In genomic region chr4:139203381-139203780, GRCm38 (mm10) we compare ENCODE assay signal across 13 mouse cellular contexts. TPM values are rescaled to one million over a fixed set of nuclear protein-coding genes. Genes with fewer than 3 reads are reported as not detected.
DNase-seq lines count a peak whose midpoint lies in the region; ATAC-seq and TF ChIP-seq lines count a peak whose summit lies in the region.
"Had no signal": no experiment of that assay in that cellular context is flagged by ENCODE, and none has a peak within 500 bp of the region (broad histone marks: within the 10 kb centered on the region; RNA-seq: fewer than 3 reads in every experiment).

No protein-coding gene starts in this region.

- no peak for TF ChIP-seq CTCF in spleen, adult 2 months (IDR thresholded peaks at IDR 0.05; ENCODE audit: extremely low read depth, insufficient read depth, insufficient read length, insufficient replicate concordance)

- WGBS in heart, embryonic 15.5 days: 55% methylated on average over 2 of the region's 2 CpGs
- WGBS in heart, embryonic 10.5 days: 81% methylated on average over 2 of the region's 2 CpGs
- 11% methylated on average over 2 of the region's 2 CpGs for WGBS in spleen, adult 2 months
- 75% methylated on average over 2 of the region's 2 CpGs for WGBS in embryonic facial prominence, embryonic 10.5 days
- WGBS in liver, embryonic 12.5 days (ENCODE audit: insufficient replicate concordance): 53% methylated on average over 2 of the region's 2 CpGs

- no peak for ATAC-seq in heart, embryonic 15.5 days (replicated peaks; ENCODE audit: insufficient number of reproducible peaks, insufficient read depth, low FRiP score, low read depth)
- peak; percentile 28 for ATAC-seq in granulocyte monocyte progenitor cell, adult 5-6 weeks (replicated peaks; ENCODE audit: poor library complexity, severe bottlenecking)
- no peak for ATAC-seq in liver, embryonic 12.5 days

- no peak for TF ChIP-seq POLR2A in spleen, adult 2 months (IDR thresholded peaks at IDR 0.05; ENCODE audit: low read depth, low read length)

- H3K27ac ChIP-seq in heart, embryonic 15.5 days: 0 out of 2 replicates have a peak overlapping the region, but pooled peaks have one; percentile 1
- H3K27ac ChIP-seq in heart, embryonic 10.5 days: no peak overlapping the region
- peak overlapping the region; percentile 67; the same call in 1 of the 2 replicates for H3K27ac ChIP-seq in spleen, adult 2 months (ENCODE audit: insufficient read depth, low read length)
- no peak overlapping the region for H3K27ac ChIP-seq in embryonic facial prominence, embryonic 10.5 days (replicated peaks)
- no peak overlapping the region for H3K27ac ChIP-seq in liver, embryonic 12.5 days
- H3K27ac ChIP-seq: hindbrain, embryonic 15.5 days had no signal

- no peak for DNase-seq in heart, embryonic 10.5 days (ENCODE audit: low spot score)
- DNase-seq in spleen, adult 2 months (ENCODE audit: low read depth in 1 of 2, low spot score in 2 of 2): peak; percentile 44 to 56
- DNase-seq in spleen, postnatal 14 days (ENCODE audit: low spot score in 2 of 2): no peak
- DNase-seq in embryonic facial prominence, embryonic 10.5 days (ENCODE audit: low spot score): no peak
- DNase-seq in cerebellum, adult 9-10 months: no peak
- DNase-seq: embryo, embryonic 11 days; layer of hippocampus, postnatal 36 days; midbrain, embryonic 14.5 days; retina, postnatal 1 day had no signal

- peaks cover 5% of the 10 kb centered on the region; the same call in 1 of the 2 replicates for H3K36me3 ChIP-seq in heart, embryonic 15.5 days
- peaks cover 17% of the 10 kb centered on the region for H3K36me3 ChIP-seq in heart, embryonic 10.5 days
- H3K36me3 ChIP-seq in spleen, adult 2 months (ENCODE audit: control insufficient read depth, insufficient read depth, low read length): 0 out of 2 replicates have a peak, but pooled peaks cover 1% of the 10 kb centered on the region
- peaks cover 63% of the 10 kb centered on the region for H3K36me3 ChIP-seq in embryonic facial prominence, embryonic 10.5 days (replicated peaks)
- H3K36me3 ChIP-seq in liver, embryonic 12.5 days: peaks cover 62% of the 10 kb centered on the region
- H3K36me3 ChIP-seq: hindbrain, embryonic 15.5 days had no signal

- H3K4me3 ChIP-seq in heart, embryonic 15.5 days: no peak overlapping the region
- H3K4me3 ChIP-seq in heart, embryonic 10.5 days: no peak overlapping the region
- no peak overlapping the region for H3K4me3 ChIP-seq in spleen, adult 2 months (ENCODE audit: extremely low read depth, insufficient read depth, insufficient read length)
- no peak overlapping the region for H3K4me3 ChIP-seq in embryonic facial prominence, embryonic 10.5 days
- H3K4me3 ChIP-seq in liver, embryonic 12.5 days: no peak overlapping the region
- H3K4me3 ChIP-seq: hindbrain, embryonic 15.5 days had no signal

- H3K4me1 ChIP-seq in heart, embryonic 15.5 days (replicated peaks): peaks cover 81% of the 10 kb centered on the region
- peaks cover 86% of the 10 kb centered on the region for H3K4me1 ChIP-seq in heart, embryonic 10.5 days
- peaks cover 59% of the 10 kb centered on the region for H3K4me1 ChIP-seq in spleen, adult 2 months (ENCODE audit: control insufficient read depth, insufficient read depth, insufficient read length)
- peaks cover 59% of the 10 kb centered on the region for H3K4me1 ChIP-seq in embryonic facial prominence, embryonic 10.5 days
- H3K4me1 ChIP-seq in liver, embryonic 12.5 days: peaks cover 98% of the 10 kb centered on the region

- H3K9me3 ChIP-seq in heart, embryonic 15.5 days (replicated peaks): no peaks in the 10 kb centered on the region
- no peaks in the 10 kb centered on the region for H3K9me3 ChIP-seq in heart, embryonic 10.5 days
- H3K9me3 ChIP-seq in embryonic facial prominence, embryonic 10.5 days: no peaks in the 10 kb centered on the region
- H3K9me3 ChIP-seq in liver, embryonic 12.5 days (replicated peaks): no peaks in the 10 kb centered on the region
- H3K9me3 ChIP-seq: hindbrain, embryonic 15.5 days had no signal

- no peak overlapping the region for H3K9ac ChIP-seq in heart, embryonic 15.5 days
- no peak overlapping the region for H3K9ac ChIP-seq in liver, embryonic 12.5 days
- H3K9ac ChIP-seq: hindbrain, embryonic 15.5 days had no signal

- no peaks in the 10 kb centered on the region for H3K27me3 ChIP-seq in heart, embryonic 15.5 days
- H3K27me3 ChIP-seq in heart, embryonic 10.5 days (ENCODE audit: insufficient read depth, poor library complexity, severe bottlenecking): no peaks in the 10 kb centered on the region
- H3K27me3 ChIP-seq in spleen, adult 2 months (ENCODE audit: control insufficient read depth, insufficient read depth, low read length): no peaks in the 10 kb centered on the region
- H3K27me3 ChIP-seq in embryonic facial prominence, embryonic 10.5 days (replicated peaks; ENCODE audit: low read depth, poor library complexity, severe bottlenecking): no peaks in the 10 kb centered on the region
- H3K27me3 ChIP-seq in liver, embryonic 12.5 days (replicated peaks): no peaks in the 10 kb centered on the region
- H3K27me3 ChIP-seq: hindbrain, embryonic 15.5 days had no signal

- H3K4me2 ChIP-seq in heart, embryonic 15.5 days: no peak overlapping the region
- no peak overlapping the region for H3K4me2 ChIP-seq in liver, embryonic 12.5 days
- H3K4me2 ChIP-seq: hindbrain, embryonic 15.5 days had no signal

RNA-seq across cellular contexts. Expression of gene Capzb, which starts 10.7 kb away (rescaled TPM):
- 363 and 375 TPM in 2 replicates for polyA plus RNA-seq in heart, embryonic 15.5 days (2015; fragmentation: Nextera tagmentation; extraction: Ambion mirVana)
- 450 and 452 TPM in 2 replicates for polyA plus RNA-seq in heart, embryonic 10.5 days (2016; fragmentation: Nextera tagmentation; extraction: Ambion mirVana)
- polyA plus RNA-seq in spleen, adult 2 months (2012; rRNA removed): 130 and 160 TPM in 2 replicates
- total RNA-seq in granulocyte monocyte progenitor cell, adult 5-6 weeks (2014; fragmentation: Nextera tagmentation): 374 and 389 TPM in 2 replicates
- 129 and 155 TPM in 2 replicates for total RNA-seq in granulocyte monocyte progenitor cell, adult 5-6 weeks (2017)
- 388 and 409 TPM in 2 replicates for polyA plus RNA-seq in embryonic facial prominence, embryonic 10.5 days (2016; fragmentation: Nextera tagmentation; extraction: Ambion mirVana)
- 208 and 209 TPM in 2 replicates for polyA plus RNA-seq in liver, embryonic 12.5 days (2016; fragmentation: Nextera tagmentation; extraction: Ambion mirVana)

Comparison
In these comparisons a context has a peak if more than half of its experiments do, and no peak if none do; other contexts are left out.
1. H3K27ac ChIP-seq: peak in heart, embryonic 15.5 days (single experiment) and spleen, adult 2 months (single experiment); none in heart, embryonic 10.5 days (single experiment), embryonic facial prominence, embryonic 10.5 days (single experiment) and liver, embryonic 12.5 days (single experiment).
2. DNase-seq: peak in spleen, adult 2 months (2 of 2); none in heart, embryonic 10.5 days (single experiment), spleen, postnatal 14 days (0 of 2), embryonic facial prominence, embryonic 10.5 days (single experiment) and cerebellum, adult 9-10 months (single experiment).